8 mouse cellular contexts compared by ENCODE assay signal in the genomic region with DNA sequence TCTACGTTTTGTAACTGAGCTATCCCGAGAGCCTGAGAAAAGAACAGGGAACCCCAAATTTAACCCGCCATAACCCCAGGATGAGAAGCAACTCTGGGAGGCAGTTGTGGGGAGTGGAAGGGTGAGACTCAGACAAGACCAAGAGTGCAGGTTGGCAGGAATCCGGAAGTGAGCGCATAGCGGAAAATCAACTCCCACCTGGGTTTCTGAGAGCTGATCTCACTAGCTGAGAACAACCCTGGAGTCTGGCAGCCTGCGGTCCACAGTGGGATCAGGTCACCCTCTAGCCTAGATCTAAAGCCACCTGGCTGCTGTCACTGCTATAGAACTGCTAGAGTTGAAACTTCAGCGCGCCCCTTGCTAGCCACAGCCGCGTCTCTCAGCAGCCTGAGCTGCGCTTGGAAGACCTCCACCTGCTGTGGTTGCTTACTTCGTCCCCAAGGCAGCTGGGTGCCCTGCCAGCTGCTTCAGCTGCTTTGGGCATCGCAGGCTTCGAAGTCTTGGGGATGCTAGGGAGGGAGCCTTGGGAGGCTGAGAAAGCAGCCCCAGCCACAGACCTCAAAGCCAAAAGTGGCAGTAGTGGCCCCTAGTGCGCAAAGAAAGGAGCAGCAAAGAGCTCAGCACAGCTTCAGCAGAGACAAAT. TPM values are rescaled to one million over a fixed set of nuclear protein-coding genes. Genes with fewer than 3 reads are reported as not detected.
DNase-seq lines count a peak whose midpoint lies in the region; ATAC-seq lines count a peak whose summit lies in the region.

No protein-coding gene starts in this region.

- H3K9me3 ChIP-seq in lung, embryonic 16.5 days (ENCODE audit: control insufficient read depth, low read length): no peaks in the 10 kb centered on the region

- DNase-seq in 416B (ENCODE audit: low read depth) (peak; percentile 72), NIH3T3 (ENCODE audit: low read depth) (peak; percentile 73)
- DNase-seq in heart, adult 18-20 months: peak; percentile 84 to 87
- peak; percentile 83 for DNase-seq in kidney, adult 18-20 months
- peak; percentile 67 for DNase-seq in retina, postnatal 1 day
- DNase-seq in urinary bladder, postnatal 14 days (ENCODE audit: low spot score): peak; percentile 76

- peak overlapping the region; percentile 74 for H3K9ac ChIP-seq in lung, embryonic 16.5 days (ENCODE audit: low read length)

- H3K4me2 ChIP-seq in lung, embryonic 16.5 days (ENCODE audit: low read depth, low read length): peak overlapping the region; percentile 85

- peak overlapping the region; percentile 97 for H3K27ac ChIP-seq in lung, embryonic 16.5 days (ENCODE audit: low read length)

- H3K4me1 ChIP-seq in lung, embryonic 16.5 days (replicated peaks; ENCODE audit: control insufficient read depth, insufficient read depth, low read length): peaks cover 26% of the 10 kb centered on the region

- ATAC-seq in common myeloid progenitor, adult 5-6 weeks (replicated peaks; ENCODE audit: low read depth, poor library complexity, severe bottlenecking): peak; percentile 39
- peak; percentile 63 for ATAC-seq in lung, embryonic 16.5 days (ENCODE audit: low read depth)

- WGBS in lung, embryonic 16.5 days: under 1% methylated on average over 16 of the region's 16 CpGs

- peak overlapping the region; percentile 52 for H3K4me3 ChIP-seq in lung, embryonic 16.5 days (ENCODE audit: low read length)

- no peaks in the 10 kb centered on the region for H3K27me3 ChIP-seq in lung, embryonic 16.5 days (ENCODE audit: control insufficient read depth, insufficient read depth, low read depth, low read length)

- no peaks in the 10 kb centered on the region for H3K36me3 ChIP-seq in lung, embryonic 16.5 days (ENCODE audit: control insufficient read depth, insufficient read depth, low read length)

RNA-seq across cellular contexts. Expression of gene Tpt1, which starts 10.0 kb away (rescaled TPM):
- 1,030 and 1,151 TPM in 2 replicates for total RNA-seq in common myeloid progenitor, adult 5-6 weeks (2017)
- 1,000 to 10,000 TPM; 2,629 to 3,296 TPM for total RNA-seq in heart, adult 18-20 months (2021)
- polyA plus RNA-seq in lung, embryonic 16.5 days (2015; fragmentation: Nextera tagmentation; extraction: Ambion mirVana): 979 and 987 TPM in 2 replicates

RNA-seq across cellular contexts. Expression of gene Slc25a30, which starts 48.0 kb away (rescaled TPM):
- 20.3 and 29.7 TPM in 2 replicates for total RNA-seq in common myeloid progenitor, adult 5-6 weeks (2017)
- 10 to 100 TPM; 16.6 to 18.5 TPM for total RNA-seq in heart, adult 18-20 months (2021)
- polyA plus RNA-seq in lung, embryonic 16.5 days (2015; fragmentation: Nextera tagmentation; extraction: Ambion mirVana): 3.3 and 3.5 TPM in 2 replicates

Comparison
In these comparisons a context has a peak if more than half of its experiments do, and no peak if none do; other contexts are left out.
1. Peak in every context shown above with its lines: DNase-seq, ATAC-seq, H3K4me3 ChIP-seq and H3K27ac ChIP-seq.